Mouse (Mus musculus) kidney, postnatal 0 days (tissue): ENCODE results near the gene Tatdn3. TPM values are rescaled to one million over a fixed set of nuclear protein-coding genes. Genes with fewer than 3 reads are reported as not detected.
A peak's percentile ranks its signal among the peaks of the same experiment; 100 is the strongest.
"Not testable (repeated sequence)": the region's sequence is repeated elsewhere in the genome, so short reads cannot be mapped to it uniquely, and the experiment has no call there.

Source experiments
- ATAC-seq: fragments of 200-750 bp; cut with Nextera tagmentation; replicated peaks from 2 replicates; pipeline ENCODE4 v1.8.0; 2017; ENCODE audit warnings: low read depth, moderate number of reproducible peaks, moderate TSS enrichment, moderate library complexity; ENCODE audit not compliant: low FRiP score
- DNase-seq: peaks from one replicate; pipeline ENCODE4 v3.0.0-alpha.2; 2016; ENCODE audit warnings: low spot score
- H3K27ac ChIP-seq: fragments of 300-500 bp; sonication (generic); 2 replicates; pipeline ENCODE4 v1.5.1; 2014; ENCODE audit warnings: mild to moderate bottlenecking
- H3K27me3 ChIP-seq: fragments of 300-500 bp; sonication (generic); 2 replicates; pipeline ENCODE4 v1.6.1; 2014; ENCODE audit warnings: low read length, mixed read lengths; ENCODE audit not compliant: insufficient read depth
- H3K36me3 ChIP-seq: fragments of 300-500 bp; sonication (generic); 2 replicates; pipeline ENCODE4 v1.6.1; 2014; ENCODE audit warnings: low read length, mixed read lengths; ENCODE audit not compliant: insufficient read depth
- H3K4me1 ChIP-seq: fragments of 300-500 bp; sonication (generic); replicated peaks from 2 replicates; pipeline ENCODE4 v1.6.1; 2014; ENCODE audit warnings: antibody characterized with exemption, low read length, mixed read lengths; ENCODE audit not compliant: insufficient read depth
- H3K4me2 ChIP-seq: fragments of 300-500 bp; sonication (generic); 2 replicates; pipeline ENCODE4 v1.6.1; 2014; ENCODE audit warnings: mild to moderate bottlenecking, low read length, moderate library complexity, mixed read lengths
- H3K4me3 ChIP-seq: fragments of 300-500 bp; sonication (generic); replicated peaks from 2 replicates; pipeline ENCODE4 v1.5.1; 2014; ENCODE audit warnings: low read depth, low read length
- H3K9ac ChIP-seq: fragments of 300-500 bp; sonication (generic); 2 replicates; pipeline ENCODE4 v1.6.1; 2014; ENCODE audit warnings: low read depth, low read length
- H3K9me3 ChIP-seq: fragments of 300-500 bp; sonication (generic); replicated peaks from 2 replicates; pipeline ENCODE4 v1.6.1; 2016; ENCODE audit warnings: low read length, inconsistent platforms, mixed read lengths
- CTCF ChIP-seq: IDR thresholded peaks from 2 replicates; pipeline ENCODE4 v1.5.1; 2016; ENCODE audit warnings: antibody characterized with exemption, low read depth, mild to moderate bottlenecking, moderate library complexity
- WGBS: fragments of 180-500 bp; shearing (Covaris S2); extraction: QIAGEN DNeasy Blood & Tissue Kit; methylation state at CpG from one replicate; pipeline ENCODE4 v1.1.7; 2014; 5-methylcytosine and 5-hydroxymethylcytosine counted together
- polyA plus RNA-seq: library from polyadenylated mRNA; unstranded; fragments of >200 nt; fragmentation: Nextera tagmentation; extraction: Ambion mirVana; gene quantifications from 2 replicates; pipeline ENCODE4 v1.2.1, GENCODE M21; 2015

Gene Tatdn3
- polyA plus RNA-seq, 1 experiment from 2014 or later: 16.1 TPM

DNA sequence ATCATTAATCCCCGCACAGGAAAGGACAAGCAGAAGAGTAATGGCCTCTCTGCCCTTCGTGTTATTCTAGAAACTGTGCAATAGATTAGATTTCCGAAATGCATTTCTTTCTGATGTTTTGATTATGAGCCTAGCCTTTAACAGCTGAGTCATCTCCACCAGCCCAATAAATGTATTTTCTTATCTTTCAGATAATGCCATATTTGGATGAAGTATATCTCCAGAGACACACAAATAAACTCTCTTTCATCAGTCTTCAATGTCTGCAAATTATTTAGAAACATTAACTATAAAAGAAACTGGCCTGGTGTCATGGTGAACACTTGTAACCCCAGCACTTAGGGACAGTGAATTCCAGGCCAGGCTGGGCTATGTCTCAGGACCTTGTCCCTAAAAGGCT is 20.0 kb downstream of the Tatdn3 start:
- Histone ChIP-seq H3K27ac (no peak overlapping the region), H3K9me3 (no peaks in the 10 kb centered on the region), H3K4me1 (no peaks in the 10 kb centered on the region), H3K4me2 (no peak overlapping the region), H3K36me3 (no peaks in the 10 kb centered on the region), H3K4me3 (no peak overlapping the region), H3K27me3 (no peaks in the 10 kb centered on the region), H3K9ac (no peak overlapping the region)
- no peak for TF ChIP-seq CTCF
- no peak; the same call in 1 of the 2 replicates for ATAC-seq
- DNase-seq: peak; percentile 73
- 29% methylated on average over 3 of the region's 3 CpGs for WGBS

DNA sequence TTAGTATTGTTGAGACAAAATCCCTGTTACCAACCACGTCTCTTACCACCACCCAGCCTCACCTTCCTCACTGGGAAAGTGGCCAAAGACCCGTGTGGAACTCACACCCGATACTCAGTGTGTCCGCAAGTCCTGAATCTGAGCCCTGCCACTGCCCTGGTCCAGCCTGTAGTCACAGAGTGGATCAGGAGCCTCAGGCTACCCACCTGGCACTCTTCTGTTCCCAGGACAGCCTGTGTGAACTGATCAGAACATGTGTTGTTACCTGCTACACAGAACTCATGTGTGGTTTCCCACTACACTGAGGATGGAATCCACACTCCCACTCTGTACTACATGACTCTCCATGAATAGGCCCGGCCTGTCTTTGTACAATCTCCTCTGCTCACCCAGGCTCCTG is 20.6 kb downstream of the Tatdn3 start:
- Histone ChIP-seq H3K4me3 (no peak overlapping the region), H3K4me2 (no peak overlapping the region), H3K27me3 (no peaks in the 10 kb centered on the region), H3K9me3 (no peaks in the 10 kb centered on the region), H3K36me3 (no peaks in the 10 kb centered on the region), H3K9ac (no peak overlapping the region), H3K4me1 (no peaks in the 10 kb centered on the region), H3K27ac (no peak overlapping the region)
- ATAC-seq (no peak), DNase-seq (no peak)
- 80% methylated on average over 5 of the region's 5 CpGs for WGBS
- no peak for TF ChIP-seq CTCF

DNA sequence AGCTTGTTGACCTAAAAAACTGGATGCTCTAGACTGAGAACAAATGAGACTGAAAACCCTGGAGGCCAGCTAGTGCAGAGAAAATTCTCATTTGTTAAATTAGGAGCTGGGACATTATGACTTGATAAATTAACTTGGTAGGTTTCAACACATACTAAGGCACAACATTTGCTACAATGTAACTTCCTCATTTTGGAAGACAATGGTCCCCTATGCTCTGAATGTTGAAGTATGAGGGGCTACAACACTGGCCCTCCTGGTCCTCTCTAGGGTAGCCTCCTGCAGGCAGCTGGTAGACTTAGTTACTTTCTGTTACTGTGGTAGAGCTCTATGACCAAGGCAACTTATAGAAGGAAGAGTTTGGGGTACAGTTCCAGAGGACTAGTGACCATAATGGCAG is 21.4 kb downstream of the Tatdn3 start:
- no peaks in the 10 kb centered on the region for H3K36me3 ChIP-seq
- H3K4me1 ChIP-seq: no peaks in the 10 kb centered on the region
- H3K9me3 ChIP-seq: no peaks in the 10 kb centered on the region
- H3K4me3 ChIP-seq: no peak overlapping the region
- no peak for ATAC-seq
- no peak overlapping the region for H3K27ac ChIP-seq
- no peak overlapping the region for H3K4me2 ChIP-seq
- H3K9ac ChIP-seq: no peak overlapping the region
- H3K27me3 ChIP-seq: no peaks in the 10 kb centered on the region
- DNase-seq: no peak
- TF ChIP-seq CTCF: no peak

DNA sequence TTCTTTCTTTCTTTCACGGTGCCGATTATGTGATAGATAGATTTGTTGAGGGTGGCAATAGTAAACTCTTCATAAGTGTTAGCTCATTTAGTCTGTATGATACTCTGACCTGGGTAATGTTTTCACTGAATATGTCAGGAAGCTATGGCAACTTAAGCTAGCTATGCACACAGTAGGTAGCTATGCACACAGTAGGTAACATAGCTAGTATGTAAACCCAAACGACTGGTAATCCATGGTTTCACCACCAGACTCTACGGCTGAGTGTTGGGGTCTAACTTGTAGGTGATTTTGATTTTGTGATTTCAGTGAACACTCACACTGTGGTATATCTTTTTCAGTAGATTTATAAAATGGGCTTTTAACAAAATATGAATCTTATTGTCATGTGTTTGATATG is 24.7 kb downstream of the Tatdn3 start:
- ATAC-seq: no peak
- Histone ChIP-seq H3K4me2 (no peak overlapping the region), H3K27ac (no peak overlapping the region), H3K4me3 (no peak overlapping the region), H3K36me3 (no peaks in the 10 kb centered on the region), H3K27me3 (no peaks in the 10 kb centered on the region), H3K9ac (no peak overlapping the region), H3K4me1 (no peaks in the 10 kb centered on the region), H3K9me3 (no peaks in the 10 kb centered on the region)
- WGBS: 86% methylated on average over 4 of the region's 4 CpGs
- DNase-seq: no peak
- TF ChIP-seq CTCF: no peak

DNA sequence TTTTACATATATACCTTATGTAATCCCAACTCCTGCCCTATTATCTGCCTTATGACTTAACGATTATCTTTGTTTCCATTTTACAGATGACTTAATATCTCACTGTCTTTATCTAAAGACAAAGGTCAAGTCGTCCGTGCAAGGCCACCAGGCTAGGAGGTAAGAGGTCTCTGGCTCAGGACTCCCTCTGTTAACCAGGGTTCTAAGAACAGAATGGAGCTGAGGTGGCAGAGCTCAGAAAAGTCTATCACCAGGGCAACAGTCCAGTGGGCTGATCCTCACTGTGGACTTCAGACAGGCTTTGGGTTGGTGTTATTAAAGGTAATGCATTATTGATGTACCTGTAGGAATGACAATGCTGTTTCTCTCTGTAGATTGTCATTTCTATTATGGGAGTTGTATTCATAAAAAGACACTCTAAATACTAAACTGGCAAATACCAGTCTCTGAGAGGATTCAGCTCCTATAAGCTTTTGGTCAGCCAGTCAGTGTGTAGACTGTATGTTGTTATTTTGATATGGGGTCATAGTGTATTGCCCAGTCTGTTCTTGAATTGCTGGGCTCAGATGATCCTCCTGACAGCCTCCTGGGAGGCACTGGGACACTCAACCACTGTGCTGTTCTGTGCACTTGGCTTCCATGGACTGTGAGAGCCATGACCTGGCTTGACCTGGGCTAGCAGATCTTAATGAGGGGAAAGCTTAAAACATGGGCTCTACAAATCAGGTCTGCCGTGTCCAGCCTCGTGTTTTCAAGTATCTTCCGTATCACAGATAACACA is 26.0 kb downstream of the Tatdn3 start, which contains the start of gene Spata45:
TSS of gene Spata45 (plus strand) at position 86 of the 781 bp plus-strand sequence.
- 75% methylated on average over 6 of the region's 6 CpGs for WGBS
- Histone ChIP-seq H3K4me1 (no peaks in the 10 kb centered on the region), H3K4me2 (no peak within 1 kb of the TSS), H3K9me3 (no peaks in the 10 kb centered on the region), H3K9ac (no peak within 1 kb of the TSS), H3K27me3 (no peaks in the 10 kb centered on the region), H3K27ac (no peak within 1 kb of the TSS), H3K36me3 (no peaks in the 10 kb centered on the region), H3K4me3 (no peak within 1 kb of the TSS)
- TF ChIP-seq CTCF: no peak
- ATAC-seq (no peak; the same call in 1 of the 2 replicates), DNase-seq (no peak)

DNA sequence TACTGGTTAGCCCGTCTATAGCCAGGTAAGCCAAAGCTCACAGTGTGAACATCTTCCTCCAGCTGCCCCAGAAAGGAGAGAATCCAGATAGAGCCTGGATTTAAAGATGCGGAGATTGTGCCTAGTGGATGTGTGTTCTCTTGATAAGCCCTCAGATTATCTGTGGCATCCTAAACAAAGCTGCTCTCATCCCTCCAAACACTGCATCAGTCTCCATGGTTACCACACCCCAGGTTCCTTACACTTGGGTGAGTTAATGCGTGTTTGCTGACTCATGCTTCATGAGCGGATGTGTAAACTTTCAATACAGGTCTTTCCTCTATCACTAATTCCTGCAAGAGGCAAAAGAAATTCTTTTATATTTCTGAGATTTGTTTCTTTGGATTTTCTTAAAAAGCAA is 27.1 kb downstream of the Tatdn3 start:
- Histone ChIP-seq H3K4me2 (no peak overlapping the region), H3K9ac (no peak overlapping the region), H3K4me1 (no peaks in the 10 kb centered on the region), H3K27me3 (no peaks in the 10 kb centered on the region), H3K27ac (no peak overlapping the region), H3K36me3 (no peaks in the 10 kb centered on the region), H3K9me3 (no peaks in the 10 kb centered on the region), H3K4me3 (no peak overlapping the region)
- TF ChIP-seq CTCF: no peak
- DNase-seq (no peak), ATAC-seq (no peak)
- WGBS: 50% methylated on average over 4 of the region's 4 CpGs

DNA sequence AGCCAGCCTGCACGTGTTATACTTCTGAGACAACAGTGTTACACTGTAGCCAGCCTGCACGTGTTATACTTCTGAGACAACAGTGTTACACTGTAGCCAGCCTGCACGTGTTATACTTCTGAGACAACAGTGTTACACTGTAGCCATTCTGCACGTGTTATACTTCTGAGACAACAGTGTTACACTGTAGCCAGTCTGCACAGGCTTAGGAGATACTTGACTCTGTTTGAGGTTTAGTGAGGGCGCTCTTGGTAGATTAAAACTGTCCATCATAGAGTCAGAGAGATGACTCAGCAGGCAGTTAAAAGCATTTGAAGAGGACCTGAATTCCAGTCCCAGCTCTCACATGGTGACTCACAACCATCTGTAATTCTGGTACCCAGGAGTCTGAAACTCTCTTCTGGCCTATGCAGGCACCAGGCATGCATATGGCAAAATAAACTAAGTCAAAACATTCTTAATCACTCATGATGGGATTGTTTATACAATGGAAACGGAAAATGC is 31.8 kb downstream of the Tatdn3 start:
- H3K4me1 ChIP-seq, H3K27ac ChIP-seq, H3K4me3 ChIP-seq, ATAC-seq, H3K9me3 ChIP-seq, DNase-seq, H3K27me3 ChIP-seq, H3K4me2 ChIP-seq, H3K9ac ChIP-seq, H3K36me3 ChIP-seq: not testable (repeated sequence)
- WGBS: 73% methylated on average over 6 of the region's 6 CpGs
